Mouse (Mus musculus) cerebellum, postnatal 14 days (tissue): ENCODE results near the gene Amph.
A peak's percentile ranks its signal among the peaks of the same experiment; 100 is the strongest.
"Not testable (repeated sequence)": the region's sequence is repeated elsewhere in the genome, so short reads cannot be mapped to it uniquely, and the experiment has no call there.

Experiments
- DNase-seq, 2 experiments: peaks; one replicate each; pipeline ENCODE4 v3.0.0; 2021; ENCODE audit warnings: mixed read lengths in 2 of 2

The Amph gene

GRCm38 (mm10) chr13:18948171-18949028 lies at the start of gene Amph:
Gene Amph (plus strand): TSS chr13:18948205.
- DNase-seq: peak; percentile 94 to 95

GRCm38 (mm10) chr13:18903623-18904022 lies 44.4 kb upstream of the Amph start:
- DNase-seq: no peak

GRCm38 (mm10) chr13:18914774-18915173 lies 33.2 kb upstream of the Amph start:
- DNase-seq: no peak

- not testable (repeated sequence) for DNase-seq
Measured at GRCm38 (mm10) chr13:18933191-18933590, 14.8 kb upstream of the Amph start.

GRCm38 (mm10) chr13:18947686-18948085 lies 319 bp upstream of the Amph start:
- DNase-seq: peak; percentile 43 to 50

GRCm38 (mm10) chr13:18949029-18949350 lies 985 bp downstream of the Amph start:
- no peak for DNase-seq

GRCm38 (mm10) chr13:18949626-18950200 lies 1.7 kb downstream of the Amph start:
- peak; percentile 68 to 73 for DNase-seq

GRCm38 (mm10) chr13:18953575-18953974 lies 5.6 kb downstream of the Amph start:
- DNase-seq: no peak

GRCm38 (mm10) chr13:18956065-18956913 lies 8.3 kb downstream of the Amph start:
- DNase-seq: peak in 1 of 2 experiments; percentile 44

- no peak for DNase-seq
Measured at GRCm38 (mm10) chr13:18957028-18957427, 9.0 kb downstream of the Amph start.

- DNase-seq: peak in 1 of 2 experiments; percentile 36
Measured at GRCm38 (mm10) chr13:18972571-18972970, 24.6 kb downstream of the Amph start.

- peak; percentile 19 to 55 for DNase-seq
Measured at GRCm38 (mm10) chr13:18974351-18974750, 26.3 kb downstream of the Amph start.

GRCm38 (mm10) chr13:18987266-18987665 lies 39.3 kb downstream of the Amph start:
- DNase-seq: no peak

GRCm38 (mm10) chr13:18988323-18988722 lies 40.3 kb downstream of the Amph start:
- no peak for DNase-seq

GRCm38 (mm10) chr13:18989185-18989714 lies 41.2 kb downstream of the Amph start:
- DNase-seq: no peak

GRCm38 (mm10) chr13:19002502-19002901 lies 54.5 kb downstream of the Amph start:
- no peak for DNase-seq

GRCm38 (mm10) chr13:19004406-19004805 lies 56.4 kb downstream of the Amph start:
- DNase-seq: no peak

- DNase-seq: no peak
Measured at GRCm38 (mm10) chr13:19008440-19008839, 60.4 kb downstream of the Amph start.

GRCm38 (mm10) chr13:19014825-19015375 lies 66.9 kb downstream of the Amph start:
- no peak for DNase-seq

- no peak for DNase-seq
Measured at GRCm38 (mm10) chr13:19021529-19021928, 73.5 kb downstream of the Amph start.

- DNase-seq: peak; percentile 85 to 92
Measured at GRCm38 (mm10) chr13:19022310-19022709, 74.3 kb downstream of the Amph start.

GRCm38 (mm10) chr13:19025091-19025688 lies 77.2 kb downstream of the Amph start:
- peak; percentile 42 to 66 for DNase-seq
